Mouse (Mus musculus) CH12.LX (cell line): ENCODE results near the gene Cadm1. TPM values are rescaled to one million over a fixed set of nuclear protein-coding genes. Genes with fewer than 3 reads are reported as not detected.

Experiments used
- DNase-seq: peaks from one replicate; pipeline ENCODE4 v3.0.0-alpha.2; 2013; ENCODE audit errors: extremely low read depth
- H3K27ac ChIP-seq: 2 replicates; pipeline ENCODE4 v1.5.1; 2012; ENCODE audit warnings: low read depth, mild to moderate bottlenecking, control low read depth, moderate library complexity; ENCODE audit not compliant: insufficient read depth
- H3K27me3 ChIP-seq: replicated peaks from 2 replicates; pipeline ENCODE3; 2012; ENCODE audit warnings: inconsistent platforms
- H3K36me3 ChIP-seq, 2 experiments: replicated peaks in 1 of 2; 2 replicates each; pipeline versions ENCODE3 to v1.6.1; 2012; ENCODE audit warnings: inconsistent platforms in 1 of 2, low read length in 1 of 2, mild to moderate bottlenecking in 1 of 2, mixed read lengths in 1 of 2, moderate library complexity in 1 of 2; ENCODE audit not compliant: control insufficient read depth in 1 of 2, insufficient read depth in 1 of 2
- H3K4me1 ChIP-seq, 2 experiments: 2 replicates each; pipeline ENCODE4 v1.6.1; 2012; ENCODE audit warnings: inconsistent platforms in 1 of 2, moderate library complexity in 1 of 2; ENCODE audit not compliant: insufficient read depth in 2 of 2, control insufficient read depth in 1 of 2
- H3K4me2 ChIP-seq: 2 replicates; pipeline ENCODE4 v1.6.1; 2012; ENCODE audit warnings: low read depth, mild to moderate bottlenecking, control low read depth; ENCODE audit not compliant: poor library complexity, insufficient read depth, severe bottlenecking
- H3K4me3 ChIP-seq, 3 experiments: fragments of 150-350 bp in 1 of 3; sonication (generic) in 1 of 3; replicated peaks in 1 of 3; 2 replicates each; pipeline versions ENCODE3 to v1.5.1; 2011 to 2012; ENCODE audit warnings: low read depth in 2 of 3, low read length in 2 of 3, mild to moderate bottlenecking in 2 of 3, moderate library complexity in 2 of 3, control low read depth in 1 of 3, improper control_type of control experiment in 1 of 3, inconsistent platforms in 1 of 3, mixed read lengths in 1 of 3; ENCODE audit not compliant: poor library complexity in 1 of 3
- H3K79me2 ChIP-seq: replicated peaks from 2 replicates; pipeline ENCODE4 v1.6.1; 2012; ENCODE audit warnings: mild to moderate bottlenecking, moderate library complexity; ENCODE audit not compliant: control insufficient read depth, poor library complexity, insufficient read depth, severe bottlenecking; ENCODE audit errors: extremely low read depth
- H3K9ac ChIP-seq: 2 replicates; pipeline ENCODE4 v1.6.1; 2012; ENCODE audit warnings: low read depth, mild to moderate bottlenecking, control low read depth, moderate library complexity; ENCODE audit not compliant: insufficient read depth
- H3K9me3 ChIP-seq: replicated peaks from 2 replicates; pipeline ENCODE3; 2012; ENCODE audit warnings: low read length, inconsistent platforms, mixed read lengths
- CTCF ChIP-seq, 2 experiments: IDR thresholded peaks in 1 of 2; conservative IDR thresholded peaks in 1 of 2; 2 replicates each; pipeline ENCODE4 v1.5.1; 2011 to 2012; ENCODE audit warnings: low read depth in 2 of 2, low read length in 2 of 2, improper control_type of control experiment in 1 of 2, inconsistent platforms in 1 of 2, mild to moderate bottlenecking in 1 of 2, moderate library complexity in 1 of 2
- E2F4 ChIP-seq: IDR thresholded peaks from 2 replicates; pipeline ENCODE4 v1.6.1; 2011; ENCODE audit warnings: low read depth, low read length, improper control_type of control experiment; ENCODE audit not compliant: insufficient replicate concordance
- GABPA ChIP-seq: IDR thresholded peaks from 2 replicates; pipeline ENCODE4 v1.6.1; 2012; ENCODE audit warnings: low read depth, low read length, improper control_type of control experiment, inconsistent platforms; ENCODE audit not compliant: insufficient replicate concordance
- HCFC1 ChIP-seq: IDR thresholded peaks from 2 replicates; pipeline ENCODE4 v1.6.1; 2012; ENCODE audit warnings: low read depth, mild to moderate bottlenecking, inconsistent platforms, low read length, improper control_type of control experiment
- IRF4 ChIP-seq: IDR thresholded peaks from 2 replicates; pipeline ENCODE4 v1.6.1; 2014; ENCODE audit warnings: low read depth, mild to moderate bottlenecking, inconsistent platforms, low read length, improper control_type of control experiment
- JUND ChIP-seq: conservative IDR thresholded peaks from 2 replicates; pipeline ENCODE4 v1.6.1; 2011; ENCODE audit warnings: low read depth, low read length, improper control_type of control experiment
- MAFK ChIP-seq: IDR thresholded peaks from 2 replicates; pipeline ENCODE4 v1.6.1; 2011; ENCODE audit warnings: low read length, improper control_type of control experiment; ENCODE audit not compliant: insufficient replicate concordance
- MAX ChIP-seq: IDR thresholded peaks from 2 replicates; pipeline ENCODE4 v1.6.1; 2011; ENCODE audit warnings: low read length, improper control_type of control experiment
- MXI1 ChIP-seq: IDR thresholded peaks from 2 replicates; pipeline ENCODE4 v1.6.1; 2011; ENCODE audit warnings: mild to moderate bottlenecking, low read depth, low read length, improper control_type of control experiment
- MYC ChIP-seq: IDR thresholded peaks from 2 replicates; pipeline ENCODE4 v1.6.1; 2011; ENCODE audit warnings: low read depth, mild to moderate bottlenecking, improper control_type of control experiment, low read length
- PAX5 ChIP-seq: IDR thresholded peaks from 2 replicates; pipeline ENCODE4 v1.6.1; 2012; ENCODE audit warnings: low read length, inconsistent platforms, mixed read lengths
- POLR2A ChIP-seq: IDR thresholded peaks from 2 replicates; pipeline ENCODE4 v1.6.1; 2011; ENCODE audit warnings: low read depth, mild to moderate bottlenecking, improper control_type of control experiment, low read length
- POLR2AphosphoS2 ChIP-seq: IDR thresholded peaks from 2 replicates; pipeline ENCODE4 v1.6.1; 2011; ENCODE audit warnings: low read depth, low read length, improper control_type of control experiment
- RAD21 ChIP-seq: IDR thresholded peaks from 2 replicates; pipeline ENCODE4 v1.6.1; 2011; ENCODE audit warnings: low read depth, mild to moderate bottlenecking, low read length, improper control_type of control experiment, moderate library complexity
- RCOR1 ChIP-seq: conservative IDR thresholded peaks from 2 replicates; pipeline ENCODE4 v1.6.1; 2012; ENCODE audit warnings: low read depth, mild to moderate bottlenecking, inconsistent platforms, low read length, improper control_type of control experiment
- SIN3A ChIP-seq: IDR thresholded peaks from 2 replicates; pipeline ENCODE4 v1.6.1; 2012; ENCODE audit warnings: low read length, improper control_type of control experiment, inconsistent platforms
- TBP ChIP-seq: conservative IDR thresholded peaks from 2 replicates; pipeline ENCODE4 v1.6.1; 2011; ENCODE audit warnings: low read depth, low read length, improper control_type of control experiment
- USF1 ChIP-seq: IDR thresholded peaks from 2 replicates; pipeline ENCODE4 v1.6.1; 2014; ENCODE audit warnings: low read depth, mild to moderate bottlenecking, inconsistent platforms, low read length, improper control_type of control experiment
- USF2 ChIP-seq: conservative IDR thresholded peaks from 2 replicates; pipeline ENCODE4 v1.6.1; 2011; ENCODE audit warnings: low read depth, low read length, improper control_type of control experiment
- ZC3H11A ChIP-seq: IDR thresholded peaks from 2 replicates; pipeline ENCODE4 v1.6.1; 2012; ENCODE audit warnings: low read depth, mild to moderate bottlenecking, inconsistent platforms, low read length, improper control_type of control experiment
- ZNF384 ChIP-seq: IDR thresholded peaks from 2 replicates; pipeline ENCODE4 v1.6.1; 2012; ENCODE audit warnings: low read depth, low read length, improper control_type of control experiment, inconsistent platforms
- dilution Hi-C: fragments of 300-500 bp; cut with MboI; formaldehyde crosslinking; loops from 2 replicates; pipeline ENCODE4 v1.14.3; 2020; ENCODE audit warnings: low sequenced_read_pairs; ENCODE audit not compliant: extremely low pct_unique_long_range_greater_than_20kb, extremely low pct_ligation_motif_present
- in situ Hi-C: fragments of 300-500 bp; cut with MboI; formaldehyde crosslinking; loops from 3 replicates; pipeline ENCODE4 v1.14.3; 2019; ENCODE audit warnings: low sequenced_read_pairs, low pct_ligation_motif_present, low pct_unique_long_range_greater_than_20kb, mixed read lengths
- polyA plus RNA-seq: library from polyadenylated mRNA; unstranded; fragments of >175 nt; gene quantifications from 2 replicates; pipeline ENCODE4 v1.2.1, GENCODE M21; 2012; ENCODE audit warnings: low read depth; ENCODE audit not compliant: insufficient read length
- total RNA-seq, 2 experiments: library from RNA; depleted of rRNA; stranded (reverse); fragments of 300-350 nt in 1 of 2; fragments of >200 nt in 1 of 2; gene quantifications; 2 replicates each; pipeline ENCODE4 v1.2.3; 2012 to 2014

Gene Cadm1
- total and polyA plus RNA-seq, 3 experiments = not detected

DNA sequence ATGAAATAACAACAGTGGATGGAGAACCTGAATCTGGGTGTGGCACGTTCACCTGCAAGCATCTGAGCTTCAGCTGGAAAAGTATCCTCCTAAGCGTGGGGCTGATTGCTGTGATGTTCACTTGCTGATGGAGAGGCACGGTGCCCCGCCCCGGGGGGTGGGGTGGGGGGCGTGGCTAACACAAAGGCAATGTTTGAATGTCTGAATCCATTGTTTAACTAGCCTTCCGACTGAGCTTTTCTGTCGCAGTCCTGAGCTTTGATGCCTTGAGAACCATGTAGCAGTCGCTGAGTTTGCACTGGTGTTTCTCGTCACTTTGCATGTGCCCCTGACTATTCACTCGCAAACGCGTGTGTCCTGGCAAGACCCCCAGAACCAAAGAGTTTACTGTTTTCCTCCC lies 298.8 kb downstream of the Cadm1 start:
- Histone ChIP-seq H3K9me3 (peaks cover 28% of the 10 kb centered on the region), H3K27me3 (no peaks in the 10 kb centered on the region), H3K79me2 (no peaks in the 10 kb centered on the region)
- TF ChIP-seq ZC3H11A (no peak), TBP (no peak), SIN3A (no peak), RAD21 (no peak)
- TF ChIP-seq, all 38 proteins: peak for 0
- dilution Hi-C loops (no loop called here), in situ Hi-C loops (no loop called here)
- Histone ChIP-seq H3K4me2 (no peak overlapping the region), H3K27ac (no peak overlapping the region), H3K4me1 (no peaks in the 10 kb centered on the region), H3K36me3 (no peaks in the 10 kb centered on the region), H3K9ac (no peak overlapping the region), H3K4me3 (no peak overlapping the region)
- no peak for DNase-seq

DNA sequence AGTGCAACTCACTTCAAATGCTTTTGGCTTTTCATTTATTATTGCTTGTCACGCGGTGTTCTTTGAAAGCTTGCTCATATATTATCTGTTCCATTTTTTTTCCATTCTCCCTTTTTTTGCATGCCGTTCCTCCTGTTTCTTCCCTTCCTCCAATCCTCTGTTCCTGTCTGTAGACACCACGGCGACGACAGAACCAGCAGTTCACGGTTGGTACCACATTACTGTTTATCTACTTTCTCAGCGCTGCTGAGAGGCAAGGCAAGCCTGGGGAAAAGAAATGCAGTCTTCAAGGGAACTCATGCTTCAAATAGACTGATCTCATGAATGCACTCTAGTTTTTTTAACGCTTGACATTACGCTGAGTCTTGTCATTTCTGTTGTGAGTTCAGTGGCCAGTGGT lies 299.2 kb downstream of the Cadm1 start:
- Histone ChIP-seq H3K4me2 (no peak overlapping the region), H3K4me1 (no peaks in the 10 kb centered on the region), H3K27ac (no peak overlapping the region), H3K9me3 (peaks cover 26% of the 10 kb centered on the region), H3K79me2 (no peaks in the 10 kb centered on the region), H3K27me3 (no peaks in the 10 kb centered on the region), H3K36me3 (no peaks in the 10 kb centered on the region), H3K9ac (no peak overlapping the region), H3K4me3 (no peak overlapping the region)
- dilution Hi-C loops = no loop called here
- no peak for DNase-seq
- in situ Hi-C loops = no loop called here
- TF ChIP-seq MYC = no peak
- no peak for TF ChIP-seq CTCF (conservative IDR thresholded peaks at IDR 0.05 in 1 of 2, IDR thresholded peaks at IDR 0.05 in 1 of 2; ENCODE audit: low read depth in 2 of 2, low read length in 2 of 2)
- no peak for TF ChIP-seq IRF4
- no peak for TF ChIP-seq JUND
- no peak for TF ChIP-seq E2F4
- no peak for TF ChIP-seq RCOR1
- TF ChIP-seq PAX5 = no peak
- TF ChIP-seq GABPA = no peak
- TF ChIP-seq USF2 = no peak
- TF ChIP-seq POLR2A = no peak
- no peak for TF ChIP-seq ZNF384
- TF ChIP-seq ZC3H11A = no peak
- TF ChIP-seq USF1 = no peak
- TF ChIP-seq MAFK = no peak
- TF ChIP-seq TBP = no peak
- TF ChIP-seq POLR2AphosphoS2 = no peak
- no peak for TF ChIP-seq MXI1
- TF ChIP-seq HCFC1 = no peak
- TF ChIP-seq RAD21 = no peak
- no peak for TF ChIP-seq MAX
